Mouse (Mus musculus): ENCODE data around the gene Pard3. TPM values are rescaled to one million over a fixed set of nuclear protein-coding genes. Genes with fewer than 3 reads are reported as not detected.

The Pard3 gene
- polyA plus RNA-seq, 1 experiment from 2014 or later, result 16.5 TPM

DNA sequence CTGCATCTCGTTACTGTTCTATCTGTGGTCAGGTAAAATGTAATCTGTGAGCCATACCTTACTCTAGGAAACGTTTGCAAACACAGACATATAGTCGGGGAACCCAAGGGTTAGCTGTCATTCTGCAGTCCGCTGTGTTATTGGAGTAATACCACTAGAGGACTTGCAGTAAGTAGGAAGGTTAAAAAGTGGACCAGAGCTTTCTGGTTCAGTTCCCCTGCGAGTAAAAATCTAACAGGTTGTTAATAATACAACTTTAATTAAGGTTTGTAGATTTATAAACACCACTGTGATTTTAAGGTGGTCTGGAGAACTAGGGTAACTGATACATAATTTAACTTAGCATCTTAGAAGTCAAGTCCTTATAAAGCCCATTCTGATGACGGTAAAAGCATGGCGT lies 277.4 kb downstream of the Pard3 start:
- H3K27ac ChIP-seq (ENCODE audit: low read depth, low read length), result no peak overlapping the region
- H3K36me3 ChIP-seq (ENCODE audit: control insufficient read depth, insufficient read depth, low read length), result no peaks in the 10 kb centered on the region
- ATAC-seq (no peak), DNase-seq (ENCODE audit: low spot score) (no peak)
- H3K27me3 ChIP-seq (replicated peaks; ENCODE audit: control insufficient read depth, insufficient read depth, low read length), result no peaks in the 10 kb centered on the region
- no peaks in the 10 kb centered on the region for H3K9me3 ChIP-seq (replicated peaks; ENCODE audit: control insufficient read depth, low read length)
- H3K9ac ChIP-seq (ENCODE audit: low read length), result no peak overlapping the region
- H3K4me2 ChIP-seq (ENCODE audit: low read length), result no peak overlapping the region
- 0 out of 2 replicates have a peak, but pooled peaks cover 3% of the 10 kb centered on the region for H3K4me1 ChIP-seq (ENCODE audit: control insufficient read depth, insufficient read depth, low read length)
- 87% methylated on average over 7 of the region's 7 CpGs for WGBS
- no peak overlapping the region for H3K4me3 ChIP-seq (ENCODE audit: low read depth, low read length)

GRCm38 (mm10) chr8:127343115-127343514 lies 279.4 kb downstream of the Pard3 start:
- H3K4me3 ChIP-seq (ENCODE audit: low read depth, low read length), result no peak overlapping the region
- H3K4me1 ChIP-seq (ENCODE audit: control insufficient read depth, insufficient read depth, low read length), result 0 out of 2 replicates have a peak, but pooled peaks cover 3% of the 10 kb centered on the region
- no peaks in the 10 kb centered on the region for H3K9me3 ChIP-seq (replicated peaks; ENCODE audit: control insufficient read depth, low read length)
- no peak overlapping the region for H3K9ac ChIP-seq (ENCODE audit: low read length)
- ATAC-seq, result no peak
- H3K27ac ChIP-seq (ENCODE audit: low read depth, low read length), result no peak overlapping the region
- no peak overlapping the region for H3K4me2 ChIP-seq (ENCODE audit: low read length)
- H3K36me3 ChIP-seq (ENCODE audit: control insufficient read depth, insufficient read depth, low read length), result no peaks in the 10 kb centered on the region
- H3K27me3 ChIP-seq (replicated peaks; ENCODE audit: control insufficient read depth, insufficient read depth, low read length), result no peaks in the 10 kb centered on the region
- no peak for DNase-seq (ENCODE audit: low spot score)
- WGBS, result 59% methylated on average over 2 of the region's 2 CpGs

DNA sequence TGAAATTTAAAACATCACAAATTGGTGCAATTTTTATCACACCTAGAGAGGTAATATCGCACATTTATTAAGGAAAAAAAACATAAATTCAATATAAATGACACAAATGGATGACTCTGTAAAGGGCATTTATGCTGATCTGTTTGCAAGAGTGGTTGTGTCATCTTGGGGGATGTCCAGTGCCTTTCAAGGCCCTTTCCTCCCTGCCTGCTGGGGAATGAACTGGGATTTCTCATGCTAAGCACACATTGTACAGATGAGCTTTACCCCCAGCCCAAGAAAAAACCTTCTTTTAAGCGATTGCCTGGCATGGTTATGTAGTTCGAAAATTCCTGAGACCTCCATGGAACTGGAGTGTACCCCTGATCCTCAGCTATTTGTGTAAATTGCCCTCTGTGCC lies 280.7 kb downstream of the Pard3 start:
- no peak overlapping the region for H3K4me2 ChIP-seq (ENCODE audit: low read length)
- no peak overlapping the region for H3K4me3 ChIP-seq (ENCODE audit: low read depth, low read length)
- 0 out of 2 replicates have a peak, but pooled peaks cover 3% of the 10 kb centered on the region for H3K4me1 ChIP-seq (ENCODE audit: control insufficient read depth, insufficient read depth, low read length)
- DNase-seq (ENCODE audit: low spot score) (no peak), ATAC-seq (no peak)
- no peaks in the 10 kb centered on the region for H3K36me3 ChIP-seq (ENCODE audit: control insufficient read depth, insufficient read depth, low read length)
- no peaks in the 10 kb centered on the region for H3K27me3 ChIP-seq (replicated peaks; ENCODE audit: control insufficient read depth, insufficient read depth, low read length)
- no peaks in the 10 kb centered on the region for H3K9me3 ChIP-seq (replicated peaks; ENCODE audit: control insufficient read depth, low read length)
- no peak overlapping the region for H3K27ac ChIP-seq (ENCODE audit: low read depth, low read length)
- no peak overlapping the region for H3K9ac ChIP-seq (ENCODE audit: low read length)
- WGBS, result 87% methylated on average over 3 of the region's 3 CpGs

DNA sequence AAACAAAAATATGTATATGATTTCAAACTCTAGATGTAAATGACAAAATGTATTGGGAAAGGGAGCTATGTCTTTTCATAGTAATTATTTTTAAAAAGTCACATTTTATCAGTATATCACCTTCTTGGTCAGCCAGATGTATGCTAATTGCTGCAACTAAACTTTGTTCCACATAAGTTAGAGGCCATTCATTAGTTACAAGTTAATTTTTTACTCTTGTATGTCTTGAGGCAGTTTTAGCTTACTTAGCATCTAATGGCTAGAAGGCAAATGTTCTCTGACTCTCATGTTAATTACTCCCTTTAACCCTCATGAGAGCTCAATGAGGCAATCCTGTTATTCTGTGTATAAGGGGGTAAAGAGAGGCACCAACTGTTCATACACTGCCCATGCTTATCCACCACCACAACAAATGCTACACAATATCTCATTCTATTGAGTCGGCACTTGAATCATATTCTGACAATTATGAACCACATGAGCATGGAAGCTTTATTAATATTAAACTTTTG lies 282.3 kb downstream of the Pard3 start:
- Histone ChIP-seq H3K27me3 (replicated peaks; ENCODE audit: control insufficient read depth, insufficient read depth, low read length) (no peaks in the 10 kb centered on the region), H3K27ac (ENCODE audit: low read depth, low read length) (no peak overlapping the region), H3K9ac (ENCODE audit: low read length) (no peak overlapping the region), H3K9me3 (replicated peaks; ENCODE audit: control insufficient read depth, low read length) (no peaks in the 10 kb centered on the region), H3K4me2 (ENCODE audit: low read length) (no peak overlapping the region), H3K4me1 (ENCODE audit: control insufficient read depth, insufficient read depth, low read length) (0 out of 2 replicates have a peak, but pooled peaks cover 3% of the 10 kb centered on the region), H3K4me3 (ENCODE audit: low read depth, low read length) (no peak overlapping the region), H3K36me3 (ENCODE audit: control insufficient read depth, insufficient read depth, low read length) (no peaks in the 10 kb centered on the region)
- ATAC-seq (no peak), DNase-seq (ENCODE audit: low spot score) (no peak)
- WGBS, result 96% methylated on average over 1 of the region's 1 CpGs

GRCm38 (mm10) chr8:127347890-127348495 lies 284.3 kb downstream of the Pard3 start:
- ATAC-seq (no peak), DNase-seq (ENCODE audit: low spot score) (no peak)
- 88% methylated on average over 2 of the region's 2 CpGs for WGBS
- no peak overlapping the region for H3K27ac ChIP-seq (ENCODE audit: low read depth, low read length)
- H3K27me3 ChIP-seq (replicated peaks; ENCODE audit: control insufficient read depth, insufficient read depth, low read length), result no peaks in the 10 kb centered on the region
- H3K4me2 ChIP-seq (ENCODE audit: low read length), result no peak overlapping the region
- H3K9me3 ChIP-seq (replicated peaks; ENCODE audit: control insufficient read depth, low read length), result no peaks in the 10 kb centered on the region
- no peak overlapping the region for H3K4me3 ChIP-seq (ENCODE audit: low read depth, low read length)
- H3K4me1 ChIP-seq (ENCODE audit: control insufficient read depth, insufficient read depth, low read length), result 0 out of 2 replicates have a peak, but pooled peaks cover 3% of the 10 kb centered on the region
- H3K9ac ChIP-seq (ENCODE audit: low read length), result no peak overlapping the region
- H3K36me3 ChIP-seq (ENCODE audit: control insufficient read depth, insufficient read depth, low read length), result no peaks in the 10 kb centered on the region

GRCm38 (mm10) chr8:127361796-127362195 lies 298.1 kb downstream of the Pard3 start:
- Histone ChIP-seq H3K36me3 (ENCODE audit: control insufficient read depth, insufficient read depth, low read length) (no peaks in the 10 kb centered on the region), H3K4me2 (ENCODE audit: low read length) (no peak overlapping the region), H3K4me3 (ENCODE audit: low read depth, low read length) (no peak overlapping the region), H3K4me1 (ENCODE audit: control insufficient read depth, insufficient read depth, low read length) (no peaks in the 10 kb centered on the region), H3K9ac (ENCODE audit: low read length) (no peak overlapping the region), H3K27ac (ENCODE audit: low read depth, low read length) (no peak overlapping the region), H3K27me3 (replicated peaks; ENCODE audit: control insufficient read depth, insufficient read depth, low read length) (no peaks in the 10 kb centered on the region), H3K9me3 (replicated peaks; ENCODE audit: control insufficient read depth, low read length) (no peaks in the 10 kb centered on the region)
- no peak for DNase-seq (ENCODE audit: low spot score)
- ATAC-seq, result no peak

- ATAC-seq, result no peak
- no peak overlapping the region for H3K9ac ChIP-seq (ENCODE audit: low read length)
- peaks cover 7% of the 10 kb centered on the region; the same call in 1 of the 2 replicates for H3K36me3 ChIP-seq (ENCODE audit: control insufficient read depth, insufficient read depth, low read length)
- DNase-seq (ENCODE audit: low spot score), result no peak
- H3K27ac ChIP-seq (ENCODE audit: low read depth, low read length), result no peak overlapping the region
- H3K4me2 ChIP-seq (ENCODE audit: low read length), result no peak overlapping the region
- WGBS, result 45% methylated on average over 3 of the region's 3 CpGs
- H3K4me1 ChIP-seq (ENCODE audit: control insufficient read depth, insufficient read depth, low read length), result no peaks in the 10 kb centered on the region
- no peaks in the 10 kb centered on the region for H3K9me3 ChIP-seq (replicated peaks; ENCODE audit: control insufficient read depth, low read length)
- no peaks in the 10 kb centered on the region for H3K27me3 ChIP-seq (replicated peaks; ENCODE audit: control insufficient read depth, insufficient read depth, low read length)
- no peak overlapping the region for H3K4me3 ChIP-seq (ENCODE audit: low read depth, low read length)
These were observed 304.7 kb downstream of the Pard3 start for GRCm38 (mm10) chr8:127368347-127368746.

- Histone ChIP-seq H3K4me2 (ENCODE audit: low read length) (no peak overlapping the region), H3K27me3 (replicated peaks; ENCODE audit: control insufficient read depth, insufficient read depth, low read length) (no peaks in the 10 kb centered on the region), H3K4me1 (ENCODE audit: control insufficient read depth, insufficient read depth, low read length) (no peaks in the 10 kb centered on the region), H3K9me3 (replicated peaks; ENCODE audit: control insufficient read depth, low read length) (no peaks in the 10 kb centered on the region), H3K9ac (ENCODE audit: low read length) (no peak overlapping the region), H3K36me3 (ENCODE audit: control insufficient read depth, insufficient read depth, low read length) (peaks cover 7% of the 10 kb centered on the region; the same call in 1 of the 2 replicates), H3K4me3 (ENCODE audit: low read depth, low read length) (no peak overlapping the region), H3K27ac (ENCODE audit: low read depth, low read length) (no peak overlapping the region)
- WGBS, result 74% methylated on average over 16 of the region's 16 CpGs
- ATAC-seq (peak; percentile 40; the same call in 1 of the 2 replicates), DNase-seq (ENCODE audit: low spot score) (peak; percentile 46)
These were observed 307.7 kb downstream of the Pard3 start for GRCm38 (mm10) chr8:127371326-127371949.

DNA sequence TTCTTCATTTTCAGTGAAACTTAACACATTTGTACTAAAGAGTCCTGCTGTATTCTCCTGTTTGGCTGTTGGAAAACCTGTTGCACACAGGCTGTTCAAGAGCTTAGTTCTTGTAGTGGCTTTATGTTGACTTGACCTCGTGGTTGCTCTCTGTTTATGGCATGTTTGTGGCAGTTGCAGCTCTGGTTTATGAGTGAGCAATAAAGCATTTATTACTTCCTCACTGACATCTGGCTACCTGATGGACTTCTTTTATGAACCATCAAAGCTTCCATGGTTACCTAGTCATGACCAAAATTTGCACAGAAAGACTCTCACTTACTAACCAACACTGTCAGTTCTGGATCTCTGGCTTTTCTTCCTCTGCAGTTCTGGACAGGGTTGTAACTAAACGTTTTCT lies 314.1 kb downstream of the Pard3 start:
- ATAC-seq (no peak), DNase-seq (ENCODE audit: low spot score) (no peak)
- Histone ChIP-seq H3K4me2 (ENCODE audit: low read length) (no peak overlapping the region), H3K27ac (ENCODE audit: low read depth, low read length) (no peak overlapping the region), H3K9ac (ENCODE audit: low read length) (no peak overlapping the region), H3K9me3 (replicated peaks; ENCODE audit: control insufficient read depth, low read length) (no peaks in the 10 kb centered on the region), H3K4me3 (ENCODE audit: low read depth, low read length) (no peak overlapping the region), H3K36me3 (ENCODE audit: control insufficient read depth, insufficient read depth, low read length) (no peaks in the 10 kb centered on the region), H3K4me1 (ENCODE audit: control insufficient read depth, insufficient read depth, low read length) (no peaks in the 10 kb centered on the region), H3K27me3 (replicated peaks; ENCODE audit: control insufficient read depth, insufficient read depth, low read length) (no peaks in the 10 kb centered on the region)
- WGBS, result 83% methylated on average over 2 of the region's 2 CpGs

Measured in forebrain, embryonic 14.5 days (tissue).